17 mouse cellular contexts compared by ENCODE assay signal in the genomic region with DNA sequence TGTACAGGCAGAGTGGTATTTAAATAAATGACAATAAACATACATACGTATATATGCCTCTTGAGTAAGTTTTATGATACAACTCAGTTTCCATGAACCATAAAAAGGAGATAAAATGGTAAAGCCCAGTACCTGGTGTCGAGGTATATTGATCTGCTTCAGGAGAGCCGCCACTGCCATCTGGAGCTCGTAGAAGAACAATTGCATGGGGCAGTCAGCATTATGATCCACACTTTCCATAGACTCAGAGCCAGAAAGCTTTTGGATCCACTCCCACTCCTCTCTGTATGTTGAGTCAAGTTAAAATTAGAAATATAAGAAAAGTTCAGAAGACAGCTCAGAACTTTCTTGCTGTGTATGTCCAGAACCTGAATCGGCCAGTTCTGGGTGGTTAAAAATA.
"Had no signal": no experiment of that assay in that cellular context is flagged by ENCODE, and none has a peak within 500 bp of the region (broad histone marks: within the 10 kb centered on the region; RNA-seq: fewer than 3 reads in every experiment).

No protein-coding gene starts in this region.

- H3K27ac ChIP-seq: lung, embryonic 15.5 days; macrophage; midbrain, embryonic 13.5 days; midbrain, embryonic 15.5 days; neural tube, embryonic 12.5 days had no signal

- ATAC-seq: liver, postnatal 0 days; lung, postnatal 0 days; midbrain, embryonic 13.5 days; midbrain, embryonic 15.5 days had no signal

- H3K36me3 ChIP-seq: lung, embryonic 15.5 days; midbrain, embryonic 13.5 days; midbrain, embryonic 15.5 days; neural tube, embryonic 12.5 days had no signal

- H3K9ac ChIP-seq: liver, postnatal 0 days; lung, embryonic 15.5 days; midbrain, embryonic 13.5 days; midbrain, embryonic 15.5 days; neural tube, embryonic 12.5 days had no signal

- H3K9me3 ChIP-seq: lung, embryonic 15.5 days; megakaryocyte, embryonic 14.5 days; midbrain, embryonic 13.5 days; midbrain, embryonic 15.5 days; neural tube, embryonic 12.5 days had no signal

- H3K4me2 ChIP-seq: lung, embryonic 15.5 days; midbrain, embryonic 11.5 days; midbrain, embryonic 13.5 days; midbrain, embryonic 15.5 days; neural tube, embryonic 12.5 days had no signal

- H3K4me1 ChIP-seq: megakaryocyte, embryonic 14.5 days; midbrain, embryonic 13.5 days; midbrain, embryonic 15.5 days; neural tube, embryonic 12.5 days had no signal

- H3K27me3 ChIP-seq: lung, embryonic 15.5 days; megakaryocyte, embryonic 14.5 days; midbrain, embryonic 13.5 days; midbrain, embryonic 15.5 days; neural tube, embryonic 12.5 days had no signal

- H3K4me3 ChIP-seq: lung, embryonic 15.5 days; megakaryocyte, embryonic 14.5 days; midbrain, embryonic 13.5 days; midbrain, embryonic 15.5 days; neural tube, embryonic 12.5 days had no signal

- DNase-seq: liver, postnatal 0 days; lung, adult 2 months; lung, postnatal 14 days; lung, postnatal 36 days; right cerebral cortex, postnatal 14 days; spleen, adult 18-20 months; thymus, adult 18-20 months; thymus, postnatal 14 days; thymus, postnatal 36 days had no signal
